Mouse (Mus musculus) erythroblast, embryonic 14.5 days (primary cell): ENCODE data around the gene Psmb1.

Experiments used
- GATA1 ChIP-seq: IDR thresholded peaks from 2 replicates; pipeline ENCODE4 v1.6.1; 2012; ENCODE audit warnings: low read length, inconsistent platforms, mixed read lengths
- TAL1 ChIP-seq: IDR thresholded peaks from 3 replicates; pipeline ENCODE4 v1.6.1; 2012; ENCODE audit warnings: low read length, inconsistent platforms, mixed read lengths

DNA sequence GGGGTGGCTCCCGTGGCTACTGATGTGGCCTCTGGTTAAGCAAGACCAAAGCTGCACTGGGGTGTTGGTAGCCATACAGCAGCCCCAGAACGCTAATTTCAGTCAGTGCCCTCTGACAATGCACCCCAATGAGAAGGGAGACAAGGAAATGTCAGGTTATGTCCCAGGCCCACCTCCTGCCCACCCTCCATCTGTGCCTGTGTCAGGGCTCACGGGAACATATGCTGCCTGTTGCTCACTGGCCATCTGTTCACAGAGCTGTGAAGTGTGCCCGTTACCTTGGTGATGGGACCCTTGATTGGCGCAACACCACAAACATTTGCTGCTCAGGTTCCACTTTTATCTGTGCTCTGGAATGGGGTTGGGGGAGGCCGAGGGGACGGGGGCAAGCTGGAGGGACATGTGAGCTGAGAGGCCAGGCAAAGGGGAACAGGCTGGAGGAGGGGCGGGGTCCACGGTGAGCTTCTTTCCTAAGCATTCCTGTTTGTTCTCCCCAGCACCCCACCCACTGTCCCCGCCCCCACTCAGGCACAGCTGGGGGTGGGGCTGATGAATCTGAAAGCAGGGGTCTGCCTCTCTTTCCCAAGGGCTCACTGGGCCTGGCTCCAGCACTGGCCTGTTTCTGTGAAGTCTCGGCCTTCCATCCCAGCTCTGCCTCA lies 59.0 kb downstream of the Psmb1 start:
- TF ChIP-seq GATA1, result no peak
- no peak for TF ChIP-seq TAL1
